Mouse (Mus musculus): ENCODE measurements around the gene Ppp1r14c.

The Ppp1r14c gene

GRCm38 (mm10) chr10:3366036-3366869, at the start of gene Ppp1r14c:
Gene Ppp1r14c, plus strand, starts transcription at chr10:3366057.
- DNase-seq (ENCODE audit: inconsistent ontology term): peak; percentile 87

DNA sequence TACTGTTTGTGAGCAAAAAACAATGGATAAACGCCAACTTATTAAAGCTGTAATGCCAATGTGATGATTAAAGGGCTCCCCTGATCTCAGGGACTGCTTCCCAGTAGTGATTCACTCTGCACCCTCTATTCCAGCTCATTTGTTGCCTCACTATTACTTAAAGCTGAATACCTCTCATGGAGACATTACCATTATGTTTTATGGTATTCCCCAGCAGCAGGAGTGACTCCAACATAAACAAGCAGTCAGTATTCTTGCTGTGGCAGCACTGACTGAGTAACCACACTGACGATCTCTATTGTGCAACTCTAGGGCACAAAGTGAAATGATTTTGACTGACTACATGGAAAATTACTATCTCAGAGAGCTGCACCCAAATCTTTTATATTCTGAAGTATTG, 44.5 kb upstream of the Ppp1r14c start:
- no peak for DNase-seq (ENCODE audit: inconsistent ontology term)

GRCm38 (mm10) chr10:3325447-3325846, 40.4 kb upstream of the Ppp1r14c start:
- DNase-seq (ENCODE audit: inconsistent ontology term): peak; percentile 64

DNA sequence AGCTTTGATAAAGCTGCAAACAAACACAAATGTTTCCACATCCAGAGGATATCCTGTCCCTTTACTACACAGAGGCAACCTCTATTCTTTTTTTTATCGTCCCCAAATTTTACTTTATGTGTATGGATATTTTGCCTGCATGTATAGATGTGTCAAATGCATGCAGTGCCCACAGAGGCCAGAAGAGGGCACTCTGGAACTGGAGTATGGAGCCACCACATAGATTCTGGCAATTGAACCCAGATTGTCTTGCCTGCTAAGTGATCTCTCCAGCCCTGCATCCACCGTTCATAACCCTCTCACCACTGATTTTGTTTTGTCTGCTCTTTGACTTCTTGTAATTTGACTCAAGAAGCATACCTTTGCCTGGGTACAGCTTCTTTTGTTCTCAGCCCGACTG, 33.0 kb upstream of the Ppp1r14c start:
- DNase-seq (ENCODE audit: inconsistent ontology term): peak; percentile 43

DNA sequence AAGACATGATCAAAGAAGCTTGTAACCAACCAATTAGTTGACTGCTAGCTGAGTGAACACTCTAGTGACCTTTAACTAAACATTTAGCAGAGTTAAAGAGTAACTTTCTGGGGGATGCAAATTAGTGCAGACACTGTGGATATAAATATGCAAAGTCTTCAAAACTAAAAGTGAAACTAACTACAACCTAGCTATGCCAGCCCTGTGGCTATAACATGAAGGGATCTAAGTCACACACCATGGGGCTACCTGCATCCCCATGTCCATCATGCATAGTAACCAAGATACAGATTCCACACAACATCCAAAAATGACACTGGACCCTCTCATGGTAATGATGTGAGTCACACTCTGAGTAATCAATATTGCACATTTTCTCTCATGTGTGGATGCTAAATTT, 31.3 kb upstream of the Ppp1r14c start:
- DNase-seq (ENCODE audit: inconsistent ontology term): no peak

DNA sequence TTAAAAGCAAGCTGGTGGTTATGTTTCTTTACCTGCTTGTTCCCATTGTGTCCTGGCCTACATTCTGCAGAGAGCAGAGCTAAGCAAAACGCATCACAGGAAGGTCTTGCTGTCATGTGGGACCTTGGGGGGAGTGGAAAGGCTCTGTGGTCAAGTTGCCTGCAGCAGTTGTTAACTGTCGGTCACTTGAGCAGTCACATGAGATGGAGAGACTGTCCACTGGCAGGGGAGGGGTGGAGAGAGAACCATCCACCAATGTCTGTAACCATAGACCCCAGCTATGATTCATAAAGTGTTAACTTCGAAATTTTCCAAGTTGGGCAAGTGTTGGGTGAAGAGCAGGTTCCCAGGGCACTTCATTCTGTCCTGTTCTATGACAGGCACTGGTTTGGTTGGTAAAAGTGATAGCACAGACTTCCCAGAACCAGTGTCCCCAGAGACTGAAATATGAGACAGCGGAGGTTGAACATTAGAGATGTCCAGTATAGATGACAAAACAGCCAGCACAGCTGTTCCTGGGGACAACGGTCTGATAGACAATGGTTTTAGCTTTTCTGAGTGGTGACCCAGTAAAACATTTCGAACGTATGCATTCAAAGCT, 29.0 kb upstream of the Ppp1r14c start:
- no peak for DNase-seq (ENCODE audit: inconsistent ontology term)

GRCm38 (mm10) chr10:3337330-3337901, 28.4 kb upstream of the Ppp1r14c start:
- no peak for DNase-seq (ENCODE audit: inconsistent ontology term)

DNA sequence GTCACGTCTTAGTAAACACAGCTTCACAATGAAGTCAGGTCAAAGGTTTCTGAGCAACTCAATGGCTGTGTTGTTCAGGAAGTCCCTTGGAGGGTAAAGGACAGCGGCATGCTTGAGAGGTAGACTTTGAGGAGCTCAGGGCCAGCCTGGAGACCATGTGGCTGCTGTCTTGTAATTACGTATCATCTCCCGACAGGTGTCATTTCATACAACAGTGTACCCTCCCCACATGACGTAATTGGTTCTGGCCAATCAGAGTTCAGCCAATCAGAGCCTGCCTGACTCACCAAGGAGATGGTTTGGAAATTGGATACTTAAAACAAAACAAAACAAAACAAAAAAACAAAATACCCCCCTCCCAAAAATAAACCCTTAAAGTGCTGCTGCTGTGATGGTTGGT, 20.2 kb upstream of the Ppp1r14c start:
- DNase-seq (ENCODE audit: inconsistent ontology term): no peak

DNA sequence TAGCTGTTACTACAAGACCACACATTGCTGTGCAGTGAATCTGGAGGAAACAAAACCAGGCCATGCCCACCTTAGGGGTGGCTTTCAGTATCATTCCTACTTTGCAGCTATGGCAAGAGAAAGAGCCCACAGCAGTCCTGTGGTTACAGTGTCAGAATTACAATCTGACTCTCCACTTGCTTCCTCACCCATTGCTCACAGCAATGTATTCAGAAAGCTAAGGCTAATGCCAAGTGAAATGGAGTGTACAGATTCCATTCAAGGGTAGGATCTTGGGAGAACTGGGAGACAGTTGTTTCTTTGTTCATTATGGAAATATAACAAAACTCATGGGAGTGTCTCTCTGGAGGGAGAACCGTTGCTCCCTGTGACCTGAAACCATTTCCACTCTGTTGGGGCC, 6.3 kb upstream of the Ppp1r14c start:
- peak; percentile 82 for DNase-seq (ENCODE audit: inconsistent ontology term)

DNA sequence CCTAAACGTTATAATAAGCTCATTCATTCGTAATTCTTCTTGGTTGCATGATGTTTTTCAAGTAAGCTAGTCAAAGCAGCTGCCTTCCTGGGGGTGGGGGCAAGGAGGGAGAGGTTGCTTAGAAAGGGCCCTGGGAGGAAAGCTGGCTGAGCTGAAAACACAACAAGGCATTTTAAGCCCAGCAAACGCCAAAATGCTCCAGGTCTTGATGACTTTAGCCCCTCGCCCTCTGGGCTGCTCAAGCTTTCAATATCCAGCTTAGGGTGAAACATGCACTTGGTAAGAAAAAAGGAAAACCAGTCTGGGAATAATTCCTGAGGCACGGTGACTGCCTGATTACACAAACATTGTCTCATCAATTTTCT, 204 bp upstream of the Ppp1r14c start:
- DNase-seq (ENCODE audit: inconsistent ontology term): no peak

DNA sequence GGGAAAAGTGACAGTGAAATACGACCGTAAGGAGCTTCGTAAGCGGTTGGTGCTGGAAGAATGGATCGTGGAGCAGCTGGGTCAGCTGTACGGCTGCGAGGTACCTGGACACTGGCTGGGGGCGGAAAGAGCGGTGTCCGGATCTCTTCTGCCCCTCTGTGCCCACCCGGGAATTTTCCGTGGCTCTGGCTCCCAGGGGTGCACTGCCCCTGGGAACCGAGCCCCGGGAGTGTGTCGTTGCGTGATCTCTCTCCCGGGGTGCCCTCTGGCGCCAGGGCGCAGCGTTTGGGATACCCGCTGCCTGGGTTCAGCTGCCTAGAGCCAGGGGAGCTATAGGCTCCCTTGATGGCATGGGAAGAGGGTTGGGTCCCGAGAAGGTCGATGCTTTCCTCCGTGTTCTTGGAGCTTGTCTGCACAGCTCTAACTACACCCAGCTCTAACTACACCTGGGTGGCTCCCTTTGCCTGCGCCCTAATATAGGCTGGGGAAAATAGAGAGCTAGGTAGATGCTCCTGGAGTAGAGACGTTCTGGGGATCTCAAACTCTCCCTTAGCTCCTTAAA, 1.1 kb downstream of the Ppp1r14c start:
- peak; percentile 50 for DNase-seq (ENCODE audit: inconsistent ontology term)

DNA sequence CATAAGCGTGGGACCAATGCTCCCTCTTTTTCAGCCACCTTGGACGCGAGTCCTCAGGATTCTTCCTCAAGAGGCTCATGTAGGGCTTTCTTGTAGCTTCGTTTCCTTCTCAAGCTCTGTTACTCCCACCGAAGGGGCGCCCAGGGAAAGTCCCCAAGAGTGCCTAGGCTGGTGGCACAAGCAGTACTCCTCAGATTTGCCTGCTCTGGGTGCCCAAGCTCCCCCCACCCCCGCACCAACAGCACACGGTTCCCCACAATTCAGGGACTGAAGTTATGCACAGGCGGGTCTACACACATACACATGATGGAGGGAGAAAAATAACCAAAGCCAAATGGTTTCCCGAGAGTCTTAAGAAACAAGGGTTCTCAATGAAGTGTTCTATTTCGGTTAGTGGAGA, 1.6 kb downstream of the Ppp1r14c start:
- DNase-seq (ENCODE audit: inconsistent ontology term): peak; percentile 40

DNA sequence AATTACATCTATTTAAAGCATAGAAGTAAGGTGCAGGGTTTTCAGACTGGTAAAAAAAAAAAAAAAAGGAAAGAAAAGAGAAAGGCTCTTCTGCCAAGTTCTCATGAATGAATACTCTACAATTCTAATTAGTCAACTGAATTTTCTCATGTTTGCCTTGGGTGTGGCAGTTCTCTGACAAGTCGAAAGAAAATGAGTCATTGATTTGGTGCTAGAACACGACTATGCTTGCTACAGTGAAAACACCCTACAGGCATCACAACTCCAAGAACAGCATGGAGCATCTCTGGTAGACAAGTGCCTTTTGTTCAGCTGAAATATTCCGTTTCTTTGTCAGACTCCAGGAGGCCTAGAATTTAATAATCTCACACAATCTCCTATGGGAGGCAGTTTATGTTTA, 17.3 kb downstream of the Ppp1r14c start:
- DNase-seq (ENCODE audit: inconsistent ontology term): peak; percentile 88

DNA sequence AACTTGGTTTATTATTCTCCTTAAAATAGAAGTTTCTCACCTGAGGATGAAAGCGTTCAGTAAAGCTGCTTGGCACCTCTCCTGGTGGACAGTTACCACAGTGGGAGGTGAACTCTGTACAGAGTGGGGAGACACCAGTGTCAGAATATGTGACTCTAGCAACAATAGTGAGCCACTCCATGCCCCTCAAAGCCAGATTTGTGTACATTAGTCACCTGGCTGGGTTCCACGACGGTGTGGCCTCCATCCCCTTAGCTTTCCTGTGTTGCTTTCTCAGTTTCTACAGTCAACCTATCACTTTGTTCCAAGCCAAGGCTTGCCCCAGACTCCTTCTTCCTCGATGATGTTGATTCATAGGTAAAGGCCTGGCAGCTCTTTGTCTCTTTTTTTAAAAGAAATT, 26.4 kb downstream of the Ppp1r14c start:
- DNase-seq (ENCODE audit: inconsistent ontology term): no peak

DNA sequence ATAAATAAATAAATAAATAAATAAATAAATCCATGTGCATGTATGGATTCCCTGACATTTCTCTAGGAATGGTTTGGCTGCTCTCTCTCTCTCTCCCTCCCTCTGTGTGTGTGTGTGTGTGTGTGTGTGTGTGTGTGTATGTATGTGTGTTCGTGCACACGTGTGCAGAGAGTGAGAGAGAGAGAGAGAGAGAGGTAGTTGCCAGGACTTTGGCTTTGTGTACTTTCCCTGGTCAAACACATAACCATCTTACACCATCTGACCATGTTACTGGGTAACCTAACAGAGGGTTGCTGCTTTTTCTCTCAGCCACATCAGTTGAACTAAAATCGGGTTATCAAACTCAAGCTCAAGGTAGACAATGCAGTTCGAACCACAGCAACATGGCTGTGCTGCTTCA, 27.7 kb downstream of the Ppp1r14c start:
- DNase-seq (ENCODE audit: inconsistent ontology term): no peak

DNA sequence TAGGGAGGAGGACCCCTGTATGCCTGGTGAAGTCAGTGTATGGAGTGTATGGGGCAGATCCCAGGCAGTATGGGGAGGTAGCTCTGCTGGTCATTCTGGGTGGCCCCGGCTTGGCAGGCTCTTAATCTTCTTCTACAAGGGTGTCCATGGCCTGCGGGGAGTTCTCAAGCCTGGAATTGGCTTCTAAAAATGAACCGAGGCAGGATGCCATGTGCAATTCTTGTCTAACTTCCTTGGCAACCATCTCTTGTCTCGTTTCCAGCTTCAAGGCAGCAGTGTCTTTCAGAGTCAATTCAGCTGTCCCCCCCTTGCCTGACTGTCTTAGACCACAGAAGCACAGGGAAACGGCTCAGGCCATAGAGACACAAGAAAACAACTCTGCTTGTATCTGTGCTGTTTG, 28.3 kb downstream of the Ppp1r14c start:
- DNase-seq (ENCODE audit: inconsistent ontology term): peak; percentile 83

- no peak for DNase-seq (ENCODE audit: inconsistent ontology term)
Measured at GRCm38 (mm10) chr10:3394671-3395288, 28.9 kb downstream of the Ppp1r14c start.

DNA sequence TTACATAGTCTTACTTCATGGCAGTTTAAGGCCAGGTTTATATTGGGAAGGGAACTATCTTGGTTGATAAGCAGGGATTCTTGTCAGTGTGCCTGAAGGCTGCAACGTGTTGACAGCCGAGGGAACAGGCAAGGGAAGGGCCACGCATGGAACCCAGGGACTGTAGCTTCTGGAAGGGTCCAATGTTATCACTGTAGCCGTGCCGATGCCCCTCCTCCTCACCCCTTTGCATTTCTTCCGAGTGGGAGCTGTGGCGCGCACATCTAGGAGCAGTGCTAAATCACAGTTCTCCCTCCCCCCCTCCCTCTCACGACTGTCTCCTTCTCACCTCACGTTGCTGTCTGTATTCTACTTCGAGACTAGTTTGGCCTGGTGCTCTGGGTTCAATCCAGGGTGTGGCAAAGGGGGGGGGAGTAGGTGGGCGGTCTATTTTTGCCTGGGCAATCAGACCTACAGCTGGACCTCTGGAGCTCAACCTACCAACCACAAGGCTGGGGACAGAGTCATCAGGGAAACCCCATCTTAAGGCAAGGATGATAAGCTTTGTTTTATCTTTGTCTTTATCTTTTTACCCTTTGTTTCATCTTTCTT, 29.6 kb downstream of the Ppp1r14c start:
- DNase-seq (ENCODE audit: inconsistent ontology term): no peak

DNA sequence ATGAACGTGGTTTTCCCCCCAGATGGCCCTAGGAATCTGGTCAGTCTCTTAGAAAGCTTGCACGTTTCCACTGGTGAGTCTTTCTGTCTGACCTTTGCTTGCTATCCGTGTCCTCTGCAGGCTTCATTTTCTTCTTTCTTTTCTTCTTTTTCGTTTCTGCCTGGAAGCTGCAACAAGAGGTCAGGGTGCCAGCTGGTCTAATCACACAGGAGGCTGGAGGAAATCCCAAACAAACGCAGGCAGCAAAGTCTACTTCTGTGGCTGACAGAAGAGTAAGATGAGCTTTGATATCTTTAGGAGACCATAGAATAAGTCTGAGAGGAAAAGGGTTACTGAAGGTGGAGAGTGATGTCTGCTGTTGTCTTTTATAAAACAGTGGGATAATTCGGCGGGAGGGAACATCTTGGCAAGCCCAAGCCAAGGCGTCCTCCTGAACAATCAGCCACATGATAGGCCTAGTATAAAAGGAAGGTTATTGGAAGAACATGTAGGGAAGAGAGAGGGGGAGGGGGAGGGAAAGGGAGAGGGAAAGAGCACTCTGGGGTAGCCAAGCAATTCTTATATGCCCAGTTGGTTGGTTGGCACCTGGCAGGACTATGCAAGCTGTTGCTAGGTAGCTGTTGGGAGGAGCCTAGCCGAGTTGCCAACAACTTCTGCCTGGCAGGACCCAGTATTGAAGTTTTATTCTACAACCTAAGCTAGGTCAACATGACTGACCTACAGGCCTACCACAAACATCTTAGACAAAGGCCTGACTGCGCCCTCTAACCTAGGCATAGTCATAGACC, 30.3 kb downstream of the Ppp1r14c start:
- DNase-seq (ENCODE audit: inconsistent ontology term): no peak

DNA sequence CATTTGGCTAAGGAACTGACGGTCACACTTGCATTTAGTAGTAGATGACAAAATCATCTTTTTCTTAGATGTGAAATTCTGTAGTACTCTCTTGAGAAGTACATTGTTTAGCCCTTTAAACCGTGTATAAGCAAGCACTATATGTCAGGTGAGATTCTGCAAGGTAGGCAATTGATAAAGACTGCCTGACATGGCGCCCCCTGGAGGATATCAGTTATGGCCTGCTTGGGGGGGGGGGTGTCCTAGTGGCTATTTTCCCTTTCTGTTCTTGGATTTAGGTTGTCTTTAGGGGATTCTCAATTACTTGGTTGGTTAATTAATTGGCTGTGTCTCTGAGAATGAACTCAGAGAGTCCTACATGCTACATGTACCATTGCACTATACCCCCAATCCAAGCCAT, 31.5 kb downstream of the Ppp1r14c start:
- DNase-seq (ENCODE audit: inconsistent ontology term): no peak

- no peak for DNase-seq (ENCODE audit: inconsistent ontology term)
Measured at GRCm38 (mm10) chr10:3398051-3398450, 32.2 kb downstream of the Ppp1r14c start.
